Mouse (Mus musculus): ENCODE results near the gene Zfp664. TPM values are rescaled to one million over a fixed set of nuclear protein-coding genes. Genes with fewer than 3 reads are reported as not detected.

The Zfp664 gene
- 28.2 TPM for polyA plus RNA-seq (2014; fragmentation: Illumina TruSeq; extraction: RNeasy Lipid Tissue Mini Kit (QIAGEN cat#74804); ENCODE audit: insufficient read depth, low read depth, low replicate concordance)

DNA sequence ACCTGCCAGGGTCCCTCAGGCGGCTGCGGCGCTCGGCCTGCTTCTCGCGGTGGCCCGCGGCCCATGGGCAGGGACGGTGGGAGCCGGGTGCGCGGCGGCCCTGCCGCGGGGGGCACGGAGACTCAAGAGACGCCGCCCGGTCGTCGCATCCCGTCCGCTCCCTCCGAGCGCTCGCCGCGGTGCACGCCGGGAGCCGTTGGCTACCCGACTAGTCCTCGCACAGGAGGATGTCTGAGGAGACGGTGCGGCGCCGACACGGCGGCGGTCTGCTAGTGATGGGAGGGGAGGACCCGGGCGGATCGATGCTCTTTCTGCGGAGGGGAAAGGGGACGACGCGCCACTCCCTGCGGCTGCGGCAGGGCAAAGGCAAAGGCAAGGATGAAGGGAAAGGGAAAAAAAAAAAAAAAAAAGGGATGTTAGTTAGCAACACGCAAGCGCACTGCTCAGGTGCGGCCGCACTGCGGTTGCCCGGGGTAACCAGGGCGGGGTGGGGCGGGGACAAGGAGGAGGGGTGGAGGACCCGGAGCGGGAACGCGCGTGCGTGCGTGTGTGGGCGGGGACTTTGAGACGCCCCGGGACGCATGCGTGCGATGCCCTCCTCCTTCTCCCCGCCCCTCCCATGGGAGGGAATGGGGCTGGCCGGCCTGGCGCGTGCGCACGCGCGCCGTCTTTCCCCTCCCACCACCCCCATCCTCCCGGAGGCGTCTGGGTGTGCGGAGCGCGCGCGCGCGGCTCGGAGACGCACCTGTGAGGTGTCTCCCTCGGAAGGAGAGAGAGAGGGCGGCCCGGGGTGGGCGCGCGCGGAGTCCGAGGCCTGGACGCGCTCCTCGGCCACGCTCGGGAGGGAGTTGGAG lies at the start of gene Zfp664, which contains the start of gene Ccdc92:
Gene Zfp664 (plus strand): TSS at position 679 of the 854 bp plus-strand sequence.
Gene Ccdc92 (minus strand): TSS at position 412 of the 854 bp plus-strand sequence.

Other genes starting within 250 kb of the Zfp664 start
- 14.5 TPM for gene Atp6v0a2, start 234.1 kb upstream of the Zfp664 start, polyA plus RNA-seq (2014; fragmentation: Illumina TruSeq; extraction: RNeasy Lipid Tissue Mini Kit (QIAGEN cat#74804); ENCODE audit: insufficient read depth, low read depth, low replicate concordance)
- gene Dnah10, start 137.6 kb upstream of the Zfp664 start, polyA plus RNA-seq (2014; fragmentation: Illumina TruSeq; extraction: RNeasy Lipid Tissue Mini Kit (QIAGEN cat#74804); ENCODE audit: insufficient read depth, low read depth, low replicate concordance), result 1.9 TPM
- gene Ccdc92, start 267 bp upstream of the Zfp664 start, polyA plus RNA-seq (2014; fragmentation: Illumina TruSeq; extraction: RNeasy Lipid Tissue Mini Kit (QIAGEN cat#74804); ENCODE audit: insufficient read depth, low read depth, low replicate concordance), result 8.6 TPM
- 5.4 TPM for gene Rflna, start 140.5 kb downstream of the Zfp664 start, polyA plus RNA-seq (2014; fragmentation: Illumina TruSeq; extraction: RNeasy Lipid Tissue Mini Kit (QIAGEN cat#74804); ENCODE audit: insufficient read depth, low read depth, low replicate concordance)